Mouse (Mus musculus) testis, adult 2 months (tissue): ENCODE data around the gene Galnt6. TPM values are rescaled to one million over a fixed set of nuclear protein-coding genes. Genes with fewer than 3 reads are reported as not detected.

ENCODE experiments used
- H3K27ac ChIP-seq: fragments of 200-500 bp; 2 replicates; pipeline ENCODE4 v1.5.1; 2012; ENCODE audit warnings: low read depth, low read length; ENCODE audit not compliant: control insufficient read depth, insufficient read depth
- H3K27me3 ChIP-seq: fragments of 200-500 bp; 2 replicates; pipeline ENCODE4 v1.6.1; 2012; ENCODE audit warnings: mild to moderate bottlenecking, low read length, moderate library complexity; ENCODE audit not compliant: control insufficient read depth, insufficient read depth
- H3K36me3 ChIP-seq: fragments of 200-500 bp; 2 replicates; pipeline ENCODE4 v1.6.1; 2012; ENCODE audit warnings: mild to moderate bottlenecking, low read length; ENCODE audit not compliant: control insufficient read depth, insufficient read depth
- H3K4me1 ChIP-seq: fragments of 200-500 bp; 2 replicates; pipeline ENCODE4 v1.6.1; 2012; ENCODE audit warnings: low read length; ENCODE audit not compliant: control insufficient read depth, insufficient read depth
- H3K4me3 ChIP-seq: fragments of 200-500 bp; 2 replicates; pipeline ENCODE4 v1.5.1; 2012; ENCODE audit warnings: low read depth, mild to moderate bottlenecking, low read length, moderate library complexity, mixed read lengths; ENCODE audit not compliant: control insufficient read depth
- CTCF ChIP-seq: fragments of 200-500 bp; IDR thresholded peaks from 2 replicates; pipeline ENCODE4 v1.5.1; 2012; ENCODE audit warnings: low read depth, mild to moderate bottlenecking, inconsistent platforms, low read length, moderate library complexity; ENCODE audit not compliant: control insufficient read depth, insufficient read depth, insufficient replicate concordance
- POLR2A ChIP-seq: fragments of 200-500 bp; IDR thresholded peaks from 2 replicates; pipeline ENCODE4 v1.6.1; 2012; ENCODE audit warnings: low read depth, mild to moderate bottlenecking, inconsistent platforms, low read length, moderate library complexity; ENCODE audit not compliant: control insufficient read depth
- polyA plus RNA-seq: library from polyadenylated mRNA; depleted of rRNA; stranded (reverse); fragments of >200 nt; gene quantifications from 2 replicates; pipeline ENCODE4 v1.2.3, GENCODE M21; 2012

Gene Galnt6
- polyA plus RNA-seq, 1 experiment = 0.78 TPM

GRCm38 (mm10) chr15:100673585-100674391 is 55.4 kb downstream of the Galnt6 start:
- H3K36me3 ChIP-seq = no peaks in the 10 kb centered on the region
- H3K4me1 ChIP-seq = peaks cover 7% of the 10 kb centered on the region
- H3K27ac ChIP-seq = no peak overlapping the region
- no peaks in the 10 kb centered on the region for H3K27me3 ChIP-seq
- TF ChIP-seq POLR2A (no peak), CTCF (no peak)
- no peak overlapping the region for H3K4me3 ChIP-seq

DNA sequence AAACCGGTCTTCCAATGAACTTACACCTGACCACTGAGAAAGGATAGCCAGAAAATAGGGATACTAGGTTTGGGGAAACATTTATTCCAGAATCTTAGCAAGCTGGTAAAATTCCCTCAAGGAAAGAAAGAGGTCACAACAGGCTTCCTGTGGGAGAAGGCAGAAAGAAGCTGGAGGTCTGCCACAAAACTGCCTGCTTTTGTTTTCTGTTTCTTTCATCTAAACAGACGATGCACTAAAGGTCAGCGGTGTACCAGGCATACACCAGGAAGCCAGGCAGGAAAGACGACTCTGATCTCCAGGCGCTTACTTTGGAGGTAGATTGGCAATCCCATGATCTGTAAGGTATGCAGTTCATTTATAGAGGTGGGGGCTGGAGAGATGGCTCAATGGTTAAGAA is 58.3 kb downstream of the Galnt6 start:
- Histone ChIP-seq H3K27ac (no peak overlapping the region), H3K36me3 (no peaks in the 10 kb centered on the region), H3K27me3 (no peaks in the 10 kb centered on the region), H3K4me3 (no peak overlapping the region), H3K4me1 (peaks cover 10% of the 10 kb centered on the region)
- TF ChIP-seq POLR2A = no peak

GRCm38 (mm10) chr15:100670004-100670403 is 59.2 kb downstream of the Galnt6 start:
- Histone ChIP-seq H3K4me1 (peaks cover 10% of the 10 kb centered on the region), H3K27me3 (no peaks in the 10 kb centered on the region), H3K36me3 (no peaks in the 10 kb centered on the region), H3K4me3 (peak overlapping the region; percentile 92), H3K27ac (no peak overlapping the region)
- TF ChIP-seq POLR2A (no peak), CTCF (no peak)

DNA sequence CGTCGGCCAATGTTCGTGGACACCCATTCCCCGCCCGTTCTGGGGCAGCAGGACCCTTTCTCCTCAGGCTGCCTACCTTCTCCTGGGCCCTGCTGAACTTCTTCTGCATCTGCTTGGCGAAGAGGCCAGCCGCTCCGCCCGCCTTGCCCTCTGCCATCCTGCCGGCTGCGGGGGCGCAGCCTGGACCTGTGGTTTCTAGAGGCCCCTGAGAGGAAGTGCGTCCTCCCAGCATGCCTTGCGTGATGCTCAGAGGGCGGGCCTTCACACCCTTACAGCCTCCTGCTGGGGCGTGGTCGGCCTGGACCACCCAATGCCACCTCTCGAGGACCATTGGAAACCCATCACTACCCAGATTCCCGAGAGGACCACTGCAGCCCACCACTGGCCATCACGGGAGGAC is 59.8 kb downstream of the Galnt6 start, which contains the start of gene Bin2:
Gene Bin2, minus strand, starts transcription at position 217 of the 400 bp plus-strand sequence.
- H3K27ac ChIP-seq = peak within 1 kb of the TSS; percentile 57
- peak within 1 kb of the TSS; percentile 92 for H3K4me3 ChIP-seq
- TF ChIP-seq POLR2A (peak; percentile 79), CTCF (no peak)
- no peaks in the 10 kb centered on the region for H3K36me3 ChIP-seq
- no peaks in the 10 kb centered on the region for H3K27me3 ChIP-seq
- H3K4me1 ChIP-seq = peaks cover 10% of the 10 kb centered on the region

- H3K36me3 ChIP-seq = no peaks in the 10 kb centered on the region
- peaks cover 10% of the 10 kb centered on the region for H3K4me1 ChIP-seq
- H3K4me3 ChIP-seq = peak overlapping the region; percentile 34; the same call in 1 of the 2 replicates
- H3K27me3 ChIP-seq = no peaks in the 10 kb centered on the region
- H3K27ac ChIP-seq = no peak overlapping the region
- no peak for TF ChIP-seq CTCF
- no peak for TF ChIP-seq POLR2A
Observed at GRCm38 (mm10) chr15:100667871-100668545, 61.2 kb downstream of the Galnt6 start.

- Histone ChIP-seq H3K27me3 (no peaks in the 10 kb centered on the region), H3K36me3 (no peaks in the 10 kb centered on the region), H3K4me1 (peaks cover 10% of the 10 kb centered on the region), H3K27ac (no peak overlapping the region), H3K4me3 (no peak overlapping the region)
- no peak for TF ChIP-seq CTCF
Observed at GRCm38 (mm10) chr15:100667420-100667819, 61.8 kb downstream of the Galnt6 start.

GRCm38 (mm10) chr15:100666851-100667250 is 62.3 kb downstream of the Galnt6 start:
- no peak overlapping the region for H3K4me3 ChIP-seq
- no peak for TF ChIP-seq POLR2A
- TF ChIP-seq CTCF = no peak
- no peak overlapping the region for H3K27ac ChIP-seq
- no peaks in the 10 kb centered on the region for H3K36me3 ChIP-seq
- no peaks in the 10 kb centered on the region for H3K27me3 ChIP-seq
- H3K4me1 ChIP-seq = peaks cover 10% of the 10 kb centered on the region

GRCm38 (mm10) chr15:100666219-100666696 is 62.9 kb downstream of the Galnt6 start:
- no peaks in the 10 kb centered on the region for H3K36me3 ChIP-seq
- peaks cover 10% of the 10 kb centered on the region for H3K4me1 ChIP-seq
- H3K4me3 ChIP-seq = no peak overlapping the region
- H3K27ac ChIP-seq = no peak overlapping the region
- no peaks in the 10 kb centered on the region for H3K27me3 ChIP-seq
- TF ChIP-seq CTCF (no peak), POLR2A (no peak)
